Mouse (Mus musculus): Measurements from ENCODE around the gene Ezh1.

Ezh1 gene

DNA sequence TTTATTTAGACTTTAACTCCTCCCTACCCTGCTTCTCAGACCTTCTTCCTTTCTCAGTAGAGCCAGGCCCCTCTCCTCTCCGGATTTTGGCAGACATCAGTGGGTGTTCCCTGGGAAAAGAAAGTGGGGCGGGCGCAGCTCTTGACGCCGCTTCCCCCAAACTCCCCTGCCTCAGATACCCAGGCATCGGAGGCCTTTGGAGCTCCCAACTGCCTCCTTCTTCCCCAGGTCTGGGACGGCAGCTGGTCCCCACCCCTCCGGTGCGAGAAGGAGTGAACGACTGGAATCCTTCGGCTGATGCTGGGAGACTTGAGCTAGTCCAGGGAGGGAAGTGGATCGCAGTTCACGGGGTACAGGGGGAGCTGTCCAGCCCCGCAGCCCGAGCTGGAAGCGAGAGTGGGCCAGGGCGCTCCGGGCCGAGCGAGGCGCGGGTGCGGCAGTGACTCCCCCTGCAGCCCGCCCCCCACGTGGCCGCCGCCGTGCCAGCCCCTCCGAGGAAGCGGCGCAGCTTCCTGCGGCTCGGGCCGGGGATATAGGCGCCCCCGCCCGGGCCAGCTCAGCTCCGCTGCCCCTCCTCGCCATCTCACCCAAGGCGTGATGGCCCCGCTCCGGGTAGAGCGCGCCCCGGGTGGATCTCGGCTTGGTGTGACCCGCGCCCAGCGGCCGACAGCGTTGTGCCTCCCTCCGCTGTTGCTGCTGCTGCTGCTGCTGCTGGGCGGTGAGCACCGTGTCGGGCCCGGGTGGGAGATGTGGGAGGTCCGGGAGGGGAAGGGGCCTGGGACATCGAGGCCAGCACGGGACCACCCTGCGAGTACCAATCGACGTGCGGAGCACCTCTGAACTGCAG is 19.8 kb upstream of the Ezh1 start, which contains the start of gene Ramp2:
Gene Ramp2 (plus strand): TSS at position 174 of the 847 bp plus-strand sequence.
- DNase-seq: peak; percentile 81

DNA sequence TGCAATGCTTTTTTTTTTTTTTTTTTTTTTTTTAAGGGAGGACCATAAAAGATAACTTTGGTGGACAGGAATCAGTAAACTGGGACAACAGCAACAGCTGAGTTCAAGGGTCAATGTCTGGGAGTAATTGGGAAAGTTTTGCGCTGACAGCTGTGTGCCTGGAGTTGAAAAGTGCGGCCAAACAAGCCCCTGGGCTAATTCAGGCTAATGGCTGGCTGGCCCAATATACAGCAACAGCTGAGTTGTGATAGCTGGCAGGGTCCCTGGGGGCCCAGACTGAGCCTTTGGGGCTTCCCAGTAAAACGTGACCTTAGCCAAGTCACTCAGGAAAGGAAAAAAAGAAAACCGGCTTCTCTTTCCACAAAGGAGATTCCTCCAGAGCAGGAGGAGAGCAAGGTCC is 18.8 kb upstream of the Ezh1 start:
- peak; percentile 74 for DNase-seq

DNA sequence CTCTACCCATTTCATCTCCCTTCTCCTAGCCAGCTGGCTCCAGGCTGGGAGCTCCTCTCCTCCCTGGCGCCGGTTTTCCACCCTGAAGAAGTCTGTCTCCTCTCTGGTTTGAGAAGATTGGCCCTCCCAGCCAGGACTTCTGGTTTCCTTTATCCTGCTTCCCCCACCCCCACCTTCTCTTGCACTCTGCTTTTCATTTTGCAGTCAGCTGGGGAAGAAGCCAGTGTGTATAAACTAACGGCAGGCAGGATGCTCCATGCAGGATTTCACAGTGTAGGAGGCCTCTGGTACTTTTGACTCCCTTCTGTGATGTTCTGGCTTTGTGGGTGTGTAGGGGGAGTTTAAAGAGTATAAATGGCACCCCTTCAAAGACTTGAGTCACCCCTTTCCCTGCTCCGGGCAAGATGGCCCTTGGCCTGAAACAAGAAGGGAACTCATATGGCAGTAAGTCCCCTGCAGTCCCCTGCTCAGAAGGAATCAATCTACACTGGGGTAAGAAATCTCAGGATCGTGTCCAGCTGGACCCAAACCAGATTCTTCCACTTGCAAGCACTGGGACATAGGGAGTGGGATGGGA is 11.9 kb upstream of the Ezh1 start:
- peak; percentile 32 for DNase-seq

DNA sequence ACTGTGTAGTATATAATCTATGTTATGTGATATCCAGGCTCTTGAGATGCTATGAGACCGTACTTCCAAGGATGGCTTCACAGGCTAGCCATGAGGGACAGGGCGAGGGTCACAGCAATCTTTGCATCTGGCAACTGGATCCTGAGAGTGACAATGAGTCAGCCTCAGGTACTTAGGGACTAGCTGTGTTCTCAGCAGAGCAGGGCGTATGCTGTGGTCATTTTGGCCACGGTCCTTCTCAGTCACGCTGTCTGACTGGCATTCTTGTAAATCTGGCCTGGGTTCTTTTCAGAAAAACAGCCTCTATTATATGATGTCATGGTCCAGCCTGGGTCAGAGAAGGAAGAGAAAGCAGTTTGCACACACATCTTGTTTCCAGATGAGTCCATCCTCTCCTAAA is 10.5 kb upstream of the Ezh1 start:
- DNase-seq: no peak

DNA sequence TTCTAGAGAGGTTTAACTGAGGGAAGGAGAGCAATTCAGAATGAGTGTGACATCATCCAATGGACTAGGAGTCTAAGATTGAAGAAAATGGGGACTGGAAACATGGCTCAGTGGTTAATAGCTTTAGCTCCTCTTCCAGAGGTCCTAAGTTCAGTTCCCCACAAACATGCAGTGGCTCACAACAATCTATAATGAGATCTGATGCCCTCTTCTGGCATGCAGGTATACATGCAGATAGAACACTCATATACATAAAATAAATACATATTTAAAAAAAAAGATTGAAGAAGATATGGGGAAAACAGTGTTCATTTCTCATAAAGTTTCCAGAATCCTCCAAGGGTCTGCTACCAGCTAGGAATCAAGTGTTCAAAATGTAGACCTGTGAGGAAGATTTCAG is 9.2 kb upstream of the Ezh1 start:
- DNase-seq: no peak

DNA sequence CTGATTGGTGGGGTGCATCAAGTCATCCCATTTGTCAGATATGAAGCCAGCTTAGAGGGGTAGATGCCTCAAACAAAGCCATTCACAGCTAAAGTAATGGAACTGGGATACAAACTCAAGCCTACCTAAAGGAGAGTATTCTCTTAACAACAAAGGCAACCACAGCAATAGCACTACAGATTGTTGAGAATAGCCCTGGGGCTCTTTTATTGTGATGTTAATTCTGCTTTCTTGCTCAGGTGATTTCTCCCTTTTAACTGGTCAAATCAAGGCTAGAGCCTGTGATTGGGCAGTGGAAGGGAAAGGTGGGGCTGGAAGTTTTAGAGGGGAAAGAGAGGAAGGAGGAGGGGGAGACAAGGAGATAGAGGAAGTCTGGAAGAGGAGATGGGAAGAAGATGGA is 7.9 kb upstream of the Ezh1 start:
- no peak for DNase-seq

DNA sequence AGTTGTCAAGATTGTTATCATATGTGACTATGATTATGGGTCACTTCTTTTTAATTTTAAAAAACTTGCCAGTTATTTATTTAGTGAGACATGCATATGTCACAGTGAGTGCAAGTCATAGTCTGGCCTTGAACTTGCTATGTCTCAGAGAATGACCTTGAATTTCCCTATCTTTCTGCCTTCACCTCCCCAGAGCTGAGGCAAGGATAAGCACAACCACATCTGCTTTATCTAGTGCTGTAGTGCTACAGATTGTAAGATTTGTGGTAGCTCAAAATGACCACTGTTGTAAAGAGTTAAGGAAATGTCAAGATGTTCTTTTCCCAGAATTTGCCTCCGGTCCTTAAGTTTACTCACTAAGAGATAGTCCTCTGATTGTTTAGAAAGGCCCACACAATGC is 7.0 kb upstream of the Ezh1 start:
- no peak for DNase-seq

DNA sequence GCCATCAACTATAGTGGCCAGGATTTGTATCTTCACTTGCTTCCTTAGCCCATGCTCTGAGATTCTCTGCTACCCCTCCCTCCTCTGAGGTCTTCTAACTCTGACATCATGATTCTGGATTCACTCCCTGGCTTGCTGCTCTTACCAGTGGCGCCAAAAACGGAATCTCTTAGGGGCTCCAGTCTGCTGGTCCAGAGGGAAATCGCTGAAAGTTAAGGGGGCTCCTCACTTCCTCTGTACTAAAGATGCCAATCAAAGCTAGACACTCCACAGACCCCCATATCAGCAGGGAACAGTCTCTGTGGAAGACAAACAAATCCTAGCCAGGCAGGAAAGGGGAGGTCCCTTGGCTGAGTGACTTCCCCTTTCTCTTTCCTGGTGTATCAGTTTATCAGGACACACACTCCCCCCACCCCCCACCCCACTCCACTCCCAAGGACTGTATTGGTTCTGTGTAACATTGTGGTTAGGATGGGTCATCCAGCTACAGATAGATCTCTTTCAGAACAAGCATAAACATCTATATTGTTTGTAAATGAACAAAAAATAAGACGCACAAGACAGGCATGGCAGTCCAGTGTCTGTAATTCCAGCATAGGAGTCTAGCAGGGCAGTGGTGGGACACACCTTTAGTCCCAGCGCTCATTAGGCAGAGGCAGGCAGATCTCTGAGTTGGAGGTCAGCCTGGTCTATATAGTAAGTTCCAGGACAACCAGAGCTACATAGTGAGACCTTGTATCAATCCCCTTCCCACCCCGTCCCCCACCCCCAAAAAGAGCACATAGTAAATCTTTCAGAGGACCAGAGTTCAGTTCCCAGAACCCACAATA is 6.0 kb upstream of the Ezh1 start:
- DNase-seq: peak; percentile 71

DNA sequence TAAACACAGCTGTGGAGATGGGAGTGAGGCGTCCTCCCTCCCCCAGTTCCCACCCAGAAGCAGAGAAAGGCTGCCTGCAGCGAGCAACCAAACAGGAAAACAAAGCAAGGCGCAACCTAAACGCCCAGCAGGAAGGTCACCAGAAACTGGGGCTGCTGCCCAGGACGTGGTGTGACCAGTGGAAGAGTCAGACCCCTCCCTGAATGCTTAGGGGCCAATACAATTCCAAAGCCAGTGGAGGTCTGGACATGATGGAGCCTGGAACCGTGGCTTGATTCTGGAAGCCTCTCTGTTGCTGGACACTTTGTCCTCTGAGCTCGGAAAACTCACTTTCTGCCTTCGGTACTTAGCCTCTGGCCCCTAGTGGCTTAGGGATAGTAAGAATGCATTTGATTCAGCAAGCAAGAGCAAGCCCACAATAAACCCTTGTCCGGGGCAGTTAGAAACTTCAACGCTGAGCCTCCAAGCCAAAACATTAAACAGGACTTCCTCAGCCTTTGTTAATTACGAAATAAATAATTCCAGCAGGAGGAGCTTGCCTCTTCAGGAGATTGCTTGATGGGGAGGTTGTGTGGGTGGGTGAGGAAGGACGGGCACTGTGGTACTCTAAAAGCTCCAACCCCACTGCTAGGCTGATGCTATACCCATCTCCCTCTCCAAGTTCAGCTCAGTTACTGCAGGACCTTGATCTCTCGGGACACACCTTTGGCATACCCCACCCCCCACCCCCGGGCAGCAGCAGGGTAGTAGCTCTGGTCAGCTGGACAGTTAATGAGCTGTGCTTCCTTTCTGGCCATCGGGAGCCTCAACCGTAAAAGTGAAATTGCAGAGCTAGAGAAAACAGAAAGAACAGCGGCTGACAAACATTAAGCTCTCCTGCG is 5.0 kb upstream of the Ezh1 start:
- peak; percentile 85 for DNase-seq

DNA sequence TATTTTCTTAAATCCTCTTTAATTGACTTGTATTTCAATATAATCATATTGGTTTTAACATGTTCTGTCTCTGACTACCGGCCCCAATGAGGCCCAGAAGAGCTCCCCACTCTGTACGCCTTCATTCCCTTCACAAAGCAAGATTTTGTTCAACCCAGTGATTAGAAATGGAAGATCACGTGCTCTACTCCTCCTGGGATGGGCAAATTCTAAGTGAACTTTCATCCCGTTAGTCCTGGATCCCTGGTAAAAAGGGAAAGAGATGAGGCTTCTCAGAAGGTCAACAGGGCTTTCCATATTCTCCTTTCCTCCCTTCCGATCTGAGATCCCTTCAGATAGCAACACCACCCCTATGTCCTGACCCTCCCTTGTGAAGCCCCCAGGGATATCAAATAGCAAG is 4.3 kb upstream of the Ezh1 start:
- DNase-seq: no peak

DNA sequence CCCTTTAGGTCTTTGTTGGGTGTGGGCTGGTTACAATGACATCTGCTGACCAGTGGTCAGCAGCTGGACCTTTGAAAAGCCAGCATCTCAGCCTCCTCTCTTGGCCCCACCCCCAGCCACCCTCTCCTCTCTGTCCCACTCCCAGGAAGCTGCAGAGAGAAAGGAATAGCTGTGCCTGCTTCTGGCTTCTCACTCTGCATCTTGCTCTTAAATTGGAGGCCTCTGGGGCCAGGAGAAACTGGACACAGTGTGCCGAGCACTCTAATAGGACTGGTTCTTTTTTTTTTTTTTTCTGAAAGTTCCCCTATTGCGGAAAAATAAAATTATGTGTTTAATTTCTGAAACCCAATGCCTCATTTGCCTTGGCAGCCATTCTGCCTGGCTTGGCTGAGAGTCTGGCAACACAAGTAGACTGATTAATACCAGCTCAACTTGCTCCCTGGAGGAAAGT is 3.8 kb upstream of the Ezh1 start:
- peak; percentile 42 for DNase-seq

DNA sequence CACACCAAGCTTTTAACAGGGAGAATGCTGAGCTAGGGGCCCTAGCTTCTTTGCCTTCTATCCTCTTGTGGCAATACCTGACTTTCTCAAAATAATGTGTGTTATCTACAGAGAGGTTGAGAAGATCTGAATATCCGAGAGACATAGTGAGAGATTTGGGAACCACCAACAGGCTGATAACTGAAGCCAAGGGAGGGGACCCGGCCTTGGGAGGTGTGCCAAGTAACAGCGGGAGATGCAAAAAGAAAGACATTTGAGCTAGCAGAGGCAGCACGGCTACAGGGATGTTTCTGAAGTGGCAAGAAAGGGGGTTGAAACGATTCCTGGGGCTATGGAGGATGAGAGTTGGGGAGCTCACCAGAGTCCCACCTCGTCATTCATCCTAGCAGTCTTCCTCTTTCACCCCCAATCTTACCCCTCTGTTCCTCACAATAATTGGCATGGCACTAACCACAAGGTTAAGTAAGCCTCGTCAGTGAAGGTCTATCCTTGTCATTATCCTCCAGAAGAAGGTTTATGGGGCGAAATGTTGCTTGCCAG is 3.2 kb upstream of the Ezh1 start:
- peak; percentile 45 for DNase-seq

DNA sequence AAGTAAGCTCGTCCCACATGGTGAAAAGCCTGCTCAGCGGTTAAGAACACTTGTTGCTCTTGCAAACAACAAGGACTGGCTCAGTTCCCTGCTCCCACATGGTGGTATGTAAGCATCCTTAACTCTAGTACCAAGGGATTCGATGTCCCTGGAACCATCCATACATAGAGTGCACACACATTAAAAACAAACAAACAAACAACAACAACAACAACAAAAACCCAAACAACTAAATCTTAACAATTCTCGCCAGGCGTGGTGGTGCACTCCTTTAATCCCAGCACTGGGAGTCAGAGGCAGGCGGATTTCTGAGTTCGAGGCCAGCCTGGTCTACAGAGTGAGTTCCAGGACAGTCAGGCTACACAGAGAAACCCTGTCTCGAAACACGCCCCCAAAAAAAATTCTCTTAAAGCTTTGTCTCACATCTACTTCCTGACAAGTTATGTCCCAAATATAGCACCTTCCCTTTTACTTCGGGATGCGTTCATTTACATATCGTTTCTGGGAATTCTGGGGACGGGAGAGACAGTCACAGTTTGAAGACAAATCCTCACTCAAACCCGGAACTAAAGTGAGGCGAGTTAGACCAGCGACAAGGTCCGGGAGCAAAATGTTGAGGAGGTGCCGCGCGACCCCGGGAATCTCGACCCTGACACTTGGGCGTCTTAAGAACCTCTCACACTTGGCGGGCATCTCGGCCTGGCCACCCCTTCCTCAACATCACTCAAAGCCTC is 765 bp downstream of the Ezh1 start:
- no peak for DNase-seq

DNA sequence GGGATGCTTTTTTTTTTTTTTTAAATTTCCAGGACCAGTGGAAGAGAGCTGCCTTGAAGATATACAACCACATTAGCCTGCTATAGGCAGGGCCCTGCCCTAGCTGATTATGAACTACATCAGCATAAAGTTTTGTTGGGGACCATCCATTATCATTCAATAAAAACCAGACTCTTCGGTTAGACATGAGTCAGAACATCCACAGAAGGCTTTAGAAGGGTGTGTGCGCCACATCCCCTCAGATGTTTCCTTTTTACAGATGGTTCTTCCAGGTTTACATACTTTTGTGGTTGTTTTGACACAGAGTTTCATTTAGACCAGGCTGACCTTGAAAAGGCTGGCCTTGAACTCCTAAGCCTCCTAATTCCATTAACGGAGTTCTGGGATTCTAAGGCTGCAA is 1.9 kb downstream of the Ezh1 start:
- DNase-seq: no peak

DNA sequence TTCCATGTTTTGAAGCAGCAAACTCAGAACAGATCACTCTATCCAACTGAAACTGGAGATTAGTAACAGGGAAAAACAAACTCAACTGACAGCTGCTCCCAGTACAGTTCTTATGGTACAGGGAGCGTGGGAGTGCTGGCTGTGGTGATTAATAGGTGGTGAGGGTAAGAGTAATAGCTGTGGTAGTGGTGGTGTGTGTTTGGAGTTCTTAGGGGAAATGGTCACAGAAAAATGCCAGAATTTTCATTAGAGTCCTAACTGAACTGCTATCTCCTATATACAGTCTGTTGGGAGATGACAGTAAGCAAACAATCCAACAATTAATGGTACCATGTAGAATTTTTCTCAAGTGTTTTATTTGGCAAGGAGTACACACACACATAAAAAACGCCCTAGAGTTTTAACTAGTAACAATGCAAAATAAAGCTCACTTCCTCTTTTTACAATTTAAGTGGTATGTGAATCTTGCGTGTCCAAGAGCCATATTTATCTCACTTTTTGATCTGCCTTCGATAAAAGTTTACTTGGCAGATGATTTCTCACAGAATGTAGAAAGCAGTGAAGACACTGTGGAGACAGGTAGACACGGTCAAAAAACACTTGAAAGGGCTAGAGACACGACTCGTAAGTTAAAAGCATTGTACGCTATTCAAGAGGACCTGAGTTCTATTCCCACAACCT is 4.8 kb downstream of the Ezh1 start:
- DNase-seq: peak; percentile 33

DNA sequence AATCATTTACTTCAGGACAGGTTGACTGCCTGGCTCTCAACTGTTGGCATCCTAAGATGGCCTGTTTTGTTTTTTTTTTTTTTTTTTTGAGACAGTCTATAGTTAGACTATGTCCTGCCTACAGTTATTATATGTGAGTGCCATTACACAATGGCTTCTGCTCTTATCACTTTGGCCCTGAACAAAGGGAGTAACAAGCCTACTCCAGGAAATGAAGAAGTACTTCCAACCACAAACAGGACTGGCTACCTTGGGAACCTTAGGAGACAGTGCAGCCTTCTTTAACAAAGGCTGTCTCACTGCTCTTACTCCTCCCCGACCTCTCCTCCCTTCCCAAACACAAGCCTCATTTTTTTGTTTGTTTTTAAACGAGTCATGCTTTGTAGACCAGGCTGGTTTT is 5.4 kb downstream of the Ezh1 start:
- no peak for DNase-seq

DNA sequence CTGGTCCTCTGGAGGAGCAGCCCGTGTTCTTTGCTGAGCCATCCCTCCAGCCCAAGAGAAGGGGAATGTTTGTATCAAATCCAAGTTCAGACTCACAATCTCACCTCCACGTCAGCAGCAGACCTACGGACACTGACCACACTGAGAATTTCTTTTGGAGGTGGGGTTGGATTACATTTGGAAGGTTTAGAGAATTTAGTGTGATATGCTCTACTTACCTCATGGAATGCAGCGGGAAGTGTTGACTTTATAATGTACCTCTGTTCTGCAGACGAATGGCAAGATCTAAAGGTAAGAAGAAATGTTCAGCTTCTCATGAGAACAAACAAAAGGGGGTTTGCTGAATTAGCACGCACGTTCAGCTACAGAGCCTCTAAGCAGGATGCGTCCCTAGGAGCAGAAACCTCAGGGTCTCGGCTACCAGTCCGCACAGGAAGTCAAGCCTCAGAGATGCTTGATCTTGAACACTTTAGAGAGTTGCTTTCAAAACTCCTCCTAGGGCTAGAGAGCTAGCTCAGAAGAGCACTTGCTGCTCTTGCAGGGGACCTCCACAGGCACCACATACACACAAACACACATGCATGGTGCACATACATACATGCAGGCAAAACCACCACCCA is 7.7 kb downstream of the Ezh1 start:
- DNase-seq: peak; percentile 55

DNA sequence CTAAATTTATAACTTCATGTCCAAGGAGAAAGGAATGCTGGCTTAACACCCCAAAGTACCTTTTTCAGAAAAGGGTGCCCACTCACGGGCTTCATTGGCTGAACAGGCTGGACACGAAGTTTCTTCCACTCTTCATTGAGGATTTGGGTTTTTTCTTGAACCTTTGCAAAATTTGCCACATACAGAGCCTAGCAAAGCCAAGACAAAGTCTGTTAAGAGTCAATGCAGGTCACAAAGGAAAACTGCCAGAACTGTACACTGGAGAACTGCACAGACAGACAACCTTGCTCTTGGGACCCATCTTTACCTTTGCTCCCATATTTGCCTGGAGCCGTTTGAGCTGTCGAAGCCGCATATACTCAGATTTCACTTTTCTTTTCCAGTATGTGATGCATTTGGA is 9.3 kb downstream of the Ezh1 start:
- peak; percentile 38 for DNase-seq

DNA sequence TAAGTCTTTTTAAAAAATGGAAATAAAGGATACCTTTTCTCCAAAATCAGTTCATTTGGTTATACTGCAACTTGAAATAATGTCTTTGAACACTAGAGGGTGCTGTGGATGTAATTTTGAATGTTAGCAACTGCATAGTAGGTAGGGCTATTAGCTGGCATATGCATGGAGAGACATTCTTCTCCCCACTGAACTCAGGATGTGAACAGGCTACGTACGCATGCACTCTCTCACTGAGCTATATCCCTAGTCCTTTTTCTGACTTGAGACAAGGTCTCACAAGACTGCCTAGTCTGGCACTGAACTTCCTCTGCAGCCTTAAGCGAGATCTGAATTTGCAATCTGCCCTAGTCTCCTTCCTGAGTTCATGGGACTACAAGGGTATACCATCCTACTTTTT is 14.3 kb downstream of the Ezh1 start:
- DNase-seq: peak; percentile 74

DNA sequence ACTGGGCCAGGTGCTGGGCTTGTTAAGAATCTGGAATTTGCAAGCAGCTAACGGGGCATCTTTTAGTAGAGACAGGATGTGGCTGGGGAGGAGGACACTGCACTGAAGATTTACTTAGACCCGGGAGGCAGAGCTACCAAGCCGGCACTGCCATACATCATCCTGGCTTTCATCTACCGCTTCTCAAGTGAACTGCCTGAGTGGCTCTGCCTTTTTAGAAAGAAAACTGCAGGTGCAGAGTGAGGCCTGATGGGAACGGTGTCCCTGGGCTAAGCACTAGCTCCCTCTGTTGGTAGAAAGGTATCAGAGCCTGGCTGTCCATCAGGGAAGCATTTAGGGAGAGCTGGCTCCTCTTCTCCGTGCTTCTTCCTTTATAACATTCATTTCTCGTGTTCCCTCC is 25.3 kb downstream of the Ezh1 start:
- DNase-seq: no peak

DNA sequence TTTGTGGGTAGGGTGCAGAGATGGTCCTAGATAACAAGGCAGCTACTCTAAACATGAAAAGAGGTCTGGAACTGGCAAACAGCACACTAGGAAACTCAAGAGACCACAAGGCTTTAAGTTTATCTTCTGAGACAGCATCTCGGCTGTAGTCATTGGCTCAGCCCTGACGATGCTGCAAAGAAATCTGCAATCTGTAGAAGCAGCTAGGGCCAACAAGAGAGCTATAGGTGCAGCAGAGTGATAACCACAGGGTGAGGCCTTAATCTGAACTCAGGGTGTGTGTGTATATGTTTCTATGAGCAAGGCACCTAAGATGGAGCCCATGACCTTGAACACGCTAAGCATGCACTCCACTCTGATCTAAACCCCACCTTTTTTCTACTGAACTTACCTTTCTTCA is 26.7 kb downstream of the Ezh1 start:
- no peak for DNase-seq
